14 mouse cellular contexts compared by ENCODE assay signal in the genomic region with DNA sequence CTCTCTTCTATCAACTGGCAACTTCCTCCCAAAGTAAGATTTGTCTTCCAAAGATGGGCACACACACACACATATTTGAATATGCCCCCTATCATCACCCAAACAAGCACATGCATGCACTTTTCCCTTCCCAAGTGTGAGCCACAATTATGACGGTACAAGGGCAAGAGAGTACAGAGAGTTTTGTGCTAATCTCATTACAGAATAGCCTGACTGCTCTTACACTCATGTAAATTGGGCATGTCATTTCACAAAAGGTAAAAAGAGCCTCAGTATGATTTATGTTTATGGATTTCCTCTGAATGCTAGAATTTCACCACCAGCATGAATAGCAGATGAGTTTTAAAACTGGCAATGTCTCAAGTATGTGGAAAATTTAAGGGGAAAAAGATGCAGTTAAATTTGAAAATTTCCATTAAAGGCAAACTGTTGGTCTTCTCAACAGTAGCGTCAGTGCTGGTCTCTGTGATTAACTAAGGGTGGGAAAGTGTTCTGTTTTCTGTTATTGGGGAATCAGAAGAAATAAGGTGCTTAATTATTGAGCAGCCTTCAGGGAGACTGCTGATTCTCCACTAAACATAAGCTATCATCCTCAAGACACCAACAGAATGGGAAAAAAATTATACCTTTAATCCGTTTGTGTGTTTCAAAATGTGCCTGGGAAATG.
"Had no signal": no experiment of that assay in that cellular context is flagged by ENCODE, and none has a peak within 500 bp of the region (broad histone marks: within the 10 kb centered on the region; RNA-seq: fewer than 3 reads in every experiment).

No protein-coding gene starts in this region.

- DNase-seq: kidney, adult 18-20 months; kidney, postnatal 14 days; lung, adult 2 months; lung, postnatal 36 days; right cerebral cortex, postnatal 4 days; spleen, adult 18-20 months; thymus, adult 18-20 months; thymus, postnatal 14 days had no signal

- H3K4me1 ChIP-seq: kidney, embryonic 15.5 days; limb, embryonic 10.5 days; liver, embryonic 15.5 days; neural tube, embryonic 13.5 days had no signal

- H3K27ac ChIP-seq: kidney, embryonic 15.5 days; limb, embryonic 10.5 days; liver, embryonic 15.5 days; neural tube, embryonic 13.5 days had no signal

- H3K27me3 ChIP-seq: kidney, embryonic 15.5 days; liver, embryonic 15.5 days; neural tube, embryonic 13.5 days had no signal

- H3K9ac ChIP-seq: kidney, embryonic 15.5 days; liver, embryonic 15.5 days; neural tube, embryonic 13.5 days had no signal

- H3K9me3 ChIP-seq: kidney, embryonic 15.5 days; limb, embryonic 10.5 days; liver, embryonic 15.5 days; neural tube, embryonic 13.5 days had no signal

- H3K4me3 ChIP-seq: kidney, embryonic 15.5 days; limb, embryonic 10.5 days; liver, embryonic 15.5 days; neural tube, embryonic 13.5 days had no signal

- ATAC-seq: lung, postnatal 0 days had no signal

- H3K4me2 ChIP-seq: kidney, embryonic 15.5 days; liver, embryonic 11.5 days; liver, embryonic 15.5 days; neural tube, embryonic 13.5 days had no signal

- H3K36me3 ChIP-seq: kidney, embryonic 15.5 days; limb, embryonic 10.5 days; liver, embryonic 15.5 days; neural tube, embryonic 13.5 days had no signal
